Mouse (Mus musculus): ENCODE data around the gene Mrnip.

The Mrnip gene

DNA sequence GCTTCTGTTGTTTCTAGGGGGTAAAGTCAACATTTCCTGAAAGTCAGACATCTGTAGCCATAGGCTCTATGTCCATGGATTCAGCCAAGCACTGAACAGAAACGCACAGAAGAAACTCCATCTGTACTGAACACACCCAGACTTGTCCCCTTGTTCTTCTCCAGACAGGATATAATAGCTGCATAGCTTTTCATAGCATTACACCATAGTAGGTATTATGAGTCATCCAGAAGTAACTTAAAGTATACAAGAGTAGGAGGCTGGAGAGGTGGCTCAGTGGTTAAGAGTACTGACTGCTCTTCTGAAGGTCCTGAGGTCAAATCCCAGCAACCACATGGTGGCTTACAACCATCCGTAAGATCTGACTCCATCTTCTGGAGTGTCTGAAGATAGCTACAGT, 18.5 kb upstream of the Mrnip start:
- in situ Hi-C loops (cut with MboI; ENCODE audit: low pct_unique_long_range_greater_than_20kb in 1 of 2, low sequenced_read_pairs in 2 of 2, unreplicated experiment in 1 of 2) = no loop called here

DNA sequence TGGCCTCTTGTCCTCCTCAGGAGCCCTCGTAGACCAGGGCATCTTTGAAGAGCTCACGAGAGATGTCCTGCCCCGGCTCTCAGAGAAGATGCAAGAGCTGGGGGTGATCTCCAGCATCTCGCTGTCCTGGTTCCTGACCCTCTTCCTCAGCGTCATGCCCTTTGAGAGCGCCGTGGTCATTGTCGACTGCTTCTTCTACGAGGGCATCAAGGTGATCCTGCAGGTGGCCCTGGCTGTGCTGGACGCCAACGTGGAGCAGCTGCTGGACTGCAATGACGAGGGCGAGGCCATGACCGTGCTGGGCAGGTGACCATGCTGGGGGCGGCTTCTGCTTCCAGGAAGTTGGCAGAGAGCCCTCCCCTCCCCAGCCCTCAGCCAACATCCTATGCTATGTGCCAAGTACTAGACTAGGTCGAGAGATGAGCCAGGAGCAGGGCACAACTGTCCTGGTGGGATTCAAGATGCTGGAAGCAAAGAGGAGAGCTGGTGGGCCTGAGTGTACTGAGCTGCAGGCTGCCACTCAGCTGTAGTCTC, 17.5 kb upstream of the Mrnip start:
- in situ Hi-C loops (cut with MboI; ENCODE audit: low pct_unique_long_range_greater_than_20kb in 1 of 2, low sequenced_read_pairs in 2 of 2, unreplicated experiment in 1 of 2) = no loop called here

DNA sequence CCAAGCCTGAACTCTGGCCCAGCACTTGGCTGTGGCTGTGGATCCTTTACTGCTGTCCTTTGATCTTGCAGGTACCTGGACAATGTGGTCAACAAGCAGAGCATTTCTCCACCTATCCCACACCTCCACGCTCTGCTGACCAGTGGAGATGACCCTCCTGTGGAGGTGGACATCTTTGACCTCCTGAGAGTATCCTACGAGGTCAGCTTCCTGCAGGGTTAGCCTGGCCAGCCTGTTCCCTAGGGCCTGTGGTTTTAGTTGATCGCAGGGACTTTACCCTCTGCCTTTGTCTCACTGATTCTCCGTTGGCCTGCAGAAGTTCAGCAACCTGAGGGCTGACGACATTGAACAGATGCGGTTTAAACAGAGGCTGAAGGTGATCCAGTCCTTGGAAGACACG, 15.9 kb upstream of the Mrnip start:
- in situ Hi-C loops (cut with MboI; ENCODE audit: low pct_unique_long_range_greater_than_20kb in 1 of 2, low sequenced_read_pairs in 2 of 2, unreplicated experiment in 1 of 2) = no loop called here

DNA sequence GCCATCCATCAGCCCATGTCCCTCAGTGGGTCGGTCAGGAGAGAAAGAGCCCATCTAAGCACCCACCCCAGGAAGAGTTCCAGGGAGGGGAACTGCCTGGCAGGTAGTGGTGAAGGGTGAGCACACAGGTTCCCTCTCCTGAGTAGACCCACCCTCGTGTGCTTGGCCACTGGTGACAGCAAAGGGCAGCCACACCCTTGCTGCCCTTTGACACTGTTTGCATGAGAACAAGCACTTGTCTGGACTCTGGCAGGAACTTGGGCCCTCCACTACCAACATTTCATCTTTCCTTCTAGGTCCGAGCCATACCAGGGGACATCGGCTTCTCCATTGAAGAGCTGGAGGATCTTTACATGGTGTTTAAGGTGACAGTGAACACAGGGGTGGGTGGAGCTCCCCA, 14.9 kb upstream of the Mrnip start:
- in situ Hi-C loops (cut with MboI; ENCODE audit: low pct_unique_long_range_greater_than_20kb in 1 of 2, low sequenced_read_pairs in 2 of 2, unreplicated experiment in 1 of 2) = no loop called here

DNA sequence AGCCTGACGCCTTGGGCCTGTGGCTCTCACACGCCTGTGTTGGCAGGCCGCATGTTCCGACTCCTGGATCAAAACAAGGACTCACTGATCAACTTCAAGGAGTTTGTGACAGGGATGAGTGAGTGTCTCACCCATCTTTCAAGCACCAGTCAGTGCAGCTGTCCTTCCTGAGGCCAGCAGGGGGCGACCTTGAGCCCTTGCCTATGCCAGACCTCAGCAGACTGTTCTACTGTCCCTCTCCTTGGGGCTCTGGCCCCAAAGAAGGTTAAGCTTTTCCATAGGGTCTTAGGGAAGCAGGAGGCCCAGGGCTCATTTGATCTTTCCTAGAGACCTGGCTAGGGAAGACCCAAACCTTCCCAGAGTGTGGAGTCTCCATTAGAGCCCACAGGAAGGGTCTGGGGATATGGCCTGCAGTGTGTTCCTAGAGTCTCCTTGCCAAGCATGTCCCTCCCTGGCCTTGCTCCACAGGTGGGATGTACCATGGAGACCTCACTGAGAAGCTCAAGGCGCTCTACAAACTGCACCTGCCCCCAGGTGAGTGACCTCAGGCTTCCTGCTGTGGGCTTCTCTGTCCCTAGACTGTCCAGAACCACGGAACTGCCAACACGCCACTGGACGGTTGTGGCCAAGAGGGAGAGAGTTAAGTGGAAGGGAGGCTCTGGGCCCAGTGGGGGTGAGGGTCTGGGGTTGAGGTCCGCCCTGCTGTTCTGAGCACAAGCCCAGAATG, 12.5 kb upstream of the Mrnip start:
- in situ Hi-C loops (cut with MboI; ENCODE audit: low pct_unique_long_range_greater_than_20kb in 1 of 2, low sequenced_read_pairs in 2 of 2, unreplicated experiment in 1 of 2) = no loop called here

DNA sequence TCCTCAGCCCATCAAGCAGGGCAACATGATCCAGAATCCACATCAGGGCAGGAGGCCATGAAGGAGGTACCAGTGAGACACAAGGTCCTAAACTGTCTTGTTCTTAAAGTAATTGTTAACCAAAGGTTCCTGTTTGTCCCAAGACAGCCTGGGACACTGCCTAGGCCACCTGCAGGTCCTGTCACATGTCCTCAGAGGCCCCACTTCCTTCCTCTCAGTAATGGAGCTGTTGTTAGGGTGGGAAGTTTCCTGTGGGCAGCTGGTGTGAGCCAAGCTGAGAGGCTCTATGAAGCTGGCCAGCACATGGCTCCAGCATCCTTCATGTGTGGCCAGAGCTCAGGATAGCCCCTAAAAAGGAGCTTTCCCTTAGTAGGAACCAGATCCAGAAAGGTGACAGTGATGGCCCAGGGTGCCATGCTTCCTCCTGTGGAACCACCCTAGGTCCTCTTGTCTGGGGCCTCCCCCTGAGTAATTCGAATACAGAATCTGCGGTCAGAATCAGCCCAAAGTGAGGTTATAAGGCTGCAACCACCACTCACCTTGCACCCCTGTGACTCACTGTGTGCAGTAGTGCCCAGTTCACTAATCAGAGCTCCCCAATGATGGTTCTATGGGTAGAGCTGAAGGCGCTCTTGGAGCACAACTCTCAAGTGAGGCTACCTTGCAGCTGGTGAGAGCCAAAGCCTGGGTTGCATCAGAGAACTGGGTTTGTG, 11.8 kb upstream of the Mrnip start:
- in situ Hi-C loops (cut with MboI; ENCODE audit: low pct_unique_long_range_greater_than_20kb in 1 of 2, low sequenced_read_pairs in 2 of 2, unreplicated experiment in 1 of 2) = no loop called here

DNA sequence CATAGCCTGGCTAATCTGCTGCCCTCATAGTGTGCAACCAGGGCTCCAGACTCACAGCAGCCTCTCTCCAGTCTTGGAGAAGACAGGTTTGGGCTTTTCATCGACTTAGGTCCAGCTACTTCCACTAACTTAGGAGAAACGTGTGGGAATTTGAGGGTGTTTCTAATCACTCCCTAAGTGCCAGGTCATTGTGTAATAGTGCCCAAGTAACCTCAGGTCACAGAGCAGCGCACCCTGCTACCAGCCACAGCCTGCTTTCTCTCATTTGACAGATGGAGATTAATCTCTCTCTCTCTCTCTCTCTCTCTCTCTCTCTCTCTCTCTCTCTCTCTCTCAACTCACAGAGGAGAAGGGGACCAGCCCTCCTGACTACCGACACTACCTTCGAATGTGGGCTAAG, 5.9 kb upstream of the Mrnip start:
- in situ Hi-C loops (cut with MboI; ENCODE audit: low pct_unique_long_range_greater_than_20kb in 1 of 2, low sequenced_read_pairs in 2 of 2, unreplicated experiment in 1 of 2) = no loop called here

DNA sequence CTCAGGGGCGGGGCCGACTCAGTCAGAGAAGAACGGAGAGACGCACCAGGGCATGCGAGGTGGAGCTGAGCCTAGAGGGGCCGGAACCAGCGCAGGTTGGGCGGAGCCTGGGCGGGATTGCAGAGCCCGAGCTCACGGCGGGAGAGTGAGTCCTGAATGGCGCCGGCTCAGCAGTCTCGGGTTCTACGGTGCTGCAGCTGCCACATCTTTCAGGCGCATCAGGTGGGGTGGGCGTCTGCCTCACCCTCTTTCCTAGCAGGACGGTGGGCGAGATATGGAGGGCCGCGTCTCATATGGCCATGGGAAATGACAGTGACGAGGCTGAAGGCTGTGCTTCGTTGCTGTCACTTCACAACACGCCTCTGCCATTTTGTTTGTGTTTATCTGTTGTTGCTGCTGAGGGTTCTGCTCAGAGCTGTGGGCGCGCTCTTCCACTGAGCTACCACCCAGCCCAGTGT, 515 bp downstream of the Mrnip start:
- in situ Hi-C loops (cut with MboI; ENCODE audit: low pct_unique_long_range_greater_than_20kb in 1 of 2, low sequenced_read_pairs in 2 of 2, unreplicated experiment in 1 of 2) = no loop called here

DNA sequence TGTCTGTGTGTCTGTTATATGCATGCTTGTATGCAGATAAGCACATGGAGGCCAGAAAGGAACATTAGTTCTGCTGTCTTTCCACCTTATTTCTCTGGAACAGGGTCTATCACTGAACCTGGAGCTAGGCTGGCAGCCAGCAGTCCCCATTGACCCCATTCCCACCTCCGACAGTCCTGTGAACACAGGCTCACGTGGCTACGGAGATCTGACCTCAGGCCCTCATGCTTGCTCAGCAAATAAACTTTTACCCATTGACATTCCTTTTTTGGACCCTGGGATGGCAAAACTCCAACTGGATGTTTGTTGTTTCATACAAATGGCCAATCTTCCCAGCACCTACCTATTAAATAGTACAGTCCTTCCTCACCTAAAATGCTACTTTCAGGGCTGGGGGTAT, 2.1 kb downstream of the Mrnip start:
- in situ Hi-C loops (cut with MboI; ENCODE audit: low pct_unique_long_range_greater_than_20kb in 1 of 2, low sequenced_read_pairs in 2 of 2, unreplicated experiment in 1 of 2) = no loop called here

DNA sequence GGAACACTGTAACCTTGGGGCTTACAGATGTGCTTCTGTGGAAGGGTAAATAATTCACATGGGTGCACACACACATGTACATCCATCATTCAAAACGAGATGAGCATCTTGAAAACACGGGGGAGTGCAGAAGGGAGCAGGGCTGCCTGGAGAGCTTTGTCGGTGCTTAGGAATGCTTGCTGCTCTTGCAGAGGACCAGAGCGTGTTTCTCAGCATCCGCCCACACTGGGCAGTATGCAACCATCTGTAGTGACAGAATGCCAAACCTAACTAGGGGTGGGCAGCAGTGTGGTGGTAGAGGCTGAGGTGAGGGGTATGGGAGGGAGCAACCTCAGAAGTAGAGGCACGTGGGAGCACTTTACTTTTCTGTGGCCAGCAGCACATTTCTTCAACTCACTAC, 2.9 kb downstream of the Mrnip start:
- in situ Hi-C loops (cut with MboI; ENCODE audit: low pct_unique_long_range_greater_than_20kb in 1 of 2, low sequenced_read_pairs in 2 of 2, unreplicated experiment in 1 of 2) = no loop called here

DNA sequence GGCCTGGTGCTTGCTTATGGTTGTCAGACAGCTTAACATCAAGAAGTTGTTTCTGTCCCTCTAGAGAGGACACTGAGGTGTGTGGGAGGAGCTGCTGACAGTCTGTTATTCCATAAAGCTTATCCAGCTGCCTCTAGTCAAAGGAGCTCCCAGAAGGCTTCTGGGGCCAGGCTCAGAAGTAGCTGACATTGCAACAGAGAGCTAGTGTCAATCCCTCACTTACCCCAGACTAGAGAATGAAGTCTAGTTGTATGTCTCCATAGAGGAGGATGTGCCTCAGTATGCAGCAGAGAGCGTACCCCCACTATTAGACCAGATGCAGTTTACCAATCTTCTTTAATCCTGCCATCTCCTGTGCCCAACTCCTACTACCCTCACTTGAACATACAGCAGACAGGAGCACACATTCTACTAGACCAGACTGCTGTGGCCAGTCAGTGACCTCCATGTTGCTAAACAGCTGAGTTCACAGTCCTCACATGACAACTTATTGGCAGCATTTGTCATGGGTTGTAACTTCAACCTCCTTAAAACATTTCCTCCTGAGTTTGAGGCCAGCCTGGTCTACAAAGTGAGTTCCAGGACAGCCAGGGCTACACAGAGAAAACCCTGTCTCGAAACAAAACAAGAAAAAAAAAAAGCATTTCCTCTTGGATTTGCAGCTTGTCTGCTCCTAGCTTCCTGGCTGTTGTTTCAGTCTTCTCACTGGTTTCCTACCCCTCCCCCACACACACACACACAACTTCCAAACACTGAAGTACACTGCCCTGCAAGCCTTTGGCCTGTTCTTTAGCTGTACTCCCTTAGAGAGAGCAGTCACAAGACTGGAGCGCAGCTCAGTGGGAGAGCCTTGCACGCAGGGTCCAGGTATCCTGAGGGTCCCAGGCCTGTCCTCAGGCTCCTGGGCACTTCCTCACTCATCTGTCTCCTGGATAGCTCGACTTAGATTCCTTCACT, 4.6 kb downstream of the Mrnip start:
- in situ Hi-C loops (cut with MboI; ENCODE audit: low pct_unique_long_range_greater_than_20kb in 1 of 2, low sequenced_read_pairs in 2 of 2, unreplicated experiment in 1 of 2) = no loop called here

DNA sequence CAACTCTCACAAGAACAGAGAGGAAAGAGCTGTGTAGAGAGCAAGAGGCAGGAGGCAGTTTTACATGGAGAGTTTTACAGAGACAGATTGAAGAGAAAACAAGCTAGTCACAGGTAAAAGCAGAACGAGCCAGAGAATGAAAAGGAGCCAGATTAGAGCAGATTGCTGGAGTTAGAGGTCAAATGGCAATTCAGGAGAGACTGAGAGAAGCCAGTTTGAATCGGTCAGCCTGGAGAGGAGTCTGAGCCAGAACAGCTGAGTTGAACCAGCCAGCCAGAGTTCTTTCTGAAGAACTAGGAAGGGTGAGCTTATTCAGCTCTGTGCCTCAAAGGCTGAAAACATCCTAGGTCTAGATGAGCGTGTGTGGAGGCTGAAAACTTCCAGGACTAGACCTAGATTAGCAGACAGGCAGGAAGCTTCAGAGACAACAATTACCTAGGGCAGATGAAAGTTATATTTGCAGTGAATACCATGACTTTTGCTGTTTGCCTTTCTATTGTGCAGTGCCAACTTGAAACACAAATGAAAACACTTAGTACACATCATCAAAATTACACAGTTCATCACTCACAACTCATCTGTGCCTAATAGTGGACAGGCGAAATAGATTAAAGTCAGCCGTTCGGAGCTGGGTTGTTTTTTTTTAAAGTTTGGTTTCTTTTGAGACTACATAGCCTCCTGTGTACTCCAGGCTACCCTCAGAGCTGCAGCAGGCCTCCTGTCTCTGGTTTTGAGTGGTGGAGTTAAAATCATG, 6.4 kb downstream of the Mrnip start:
- in situ Hi-C loops (cut with MboI; ENCODE audit: low pct_unique_long_range_greater_than_20kb in 1 of 2, low sequenced_read_pairs in 2 of 2, unreplicated experiment in 1 of 2) = no loop called here

DNA sequence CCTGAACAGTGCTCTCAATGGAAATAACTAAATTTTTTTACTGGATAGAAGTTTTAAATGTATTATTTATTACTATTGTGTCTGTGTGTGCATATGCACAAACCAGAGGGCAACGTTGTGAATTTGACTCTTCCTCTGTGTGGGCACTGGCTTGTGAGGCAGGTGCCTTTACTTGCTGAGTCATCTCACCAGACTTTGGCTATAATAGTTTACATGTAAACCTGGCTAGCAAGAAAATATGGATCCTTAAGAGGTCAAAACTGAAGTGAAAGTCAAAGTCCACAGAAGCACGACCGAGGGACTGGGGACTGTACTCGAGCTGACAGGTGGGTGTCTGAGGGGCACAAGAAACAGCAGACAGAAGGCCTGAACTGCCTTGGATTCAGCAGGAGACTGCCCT, 8.5 kb downstream of the Mrnip start:
- in situ Hi-C loops (cut with MboI; ENCODE audit: low pct_unique_long_range_greater_than_20kb in 1 of 2, low sequenced_read_pairs in 2 of 2, unreplicated experiment in 1 of 2) = no loop called here

DNA sequence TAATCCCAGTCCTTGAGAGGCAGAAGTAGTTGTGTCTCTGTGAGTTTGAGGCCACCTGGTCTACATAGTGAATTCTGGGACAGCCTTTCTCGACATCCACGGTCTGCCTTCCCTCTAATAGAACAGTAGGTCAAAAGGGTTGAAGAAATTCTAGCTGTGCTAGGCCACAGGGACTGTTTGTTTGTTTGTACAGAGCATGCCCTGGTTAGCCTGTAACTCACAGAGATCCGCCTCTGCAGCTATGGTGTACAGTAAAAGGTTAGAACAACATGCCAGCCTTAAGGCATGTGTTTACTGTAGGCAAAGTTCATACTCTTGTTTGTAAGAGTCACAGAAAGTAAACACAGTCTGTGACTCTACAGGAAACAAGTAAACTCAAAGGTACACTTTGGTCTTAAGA, 10.5 kb downstream of the Mrnip start:
- in situ Hi-C loops (cut with MboI; ENCODE audit: low pct_unique_long_range_greater_than_20kb in 1 of 2, low sequenced_read_pairs in 2 of 2, unreplicated experiment in 1 of 2) = no loop called here

DNA sequence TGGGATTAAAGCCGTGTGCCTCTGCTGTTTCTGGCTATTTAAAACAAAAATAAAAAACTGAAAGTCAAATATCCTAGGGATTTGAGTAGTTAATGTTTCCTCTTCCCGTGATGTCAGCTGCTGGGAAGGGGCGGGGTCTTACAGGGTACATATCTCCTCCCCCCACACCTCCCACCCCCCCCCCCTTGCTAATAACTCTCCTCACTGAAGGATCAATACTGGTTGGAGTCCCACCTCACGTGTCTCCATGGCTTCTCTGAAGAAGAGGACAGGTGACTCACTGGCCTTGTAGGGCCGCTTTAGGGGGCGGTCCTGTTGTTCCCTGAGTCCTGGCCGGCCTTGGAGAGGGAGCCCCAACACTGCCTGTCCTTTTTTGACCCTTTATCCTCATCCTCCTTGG, 14.4 kb downstream of the Mrnip start:
- in situ Hi-C loops (cut with MboI; ENCODE audit: low pct_unique_long_range_greater_than_20kb in 1 of 2, low sequenced_read_pairs in 2 of 2, unreplicated experiment in 1 of 2) = no loop called here

DNA sequence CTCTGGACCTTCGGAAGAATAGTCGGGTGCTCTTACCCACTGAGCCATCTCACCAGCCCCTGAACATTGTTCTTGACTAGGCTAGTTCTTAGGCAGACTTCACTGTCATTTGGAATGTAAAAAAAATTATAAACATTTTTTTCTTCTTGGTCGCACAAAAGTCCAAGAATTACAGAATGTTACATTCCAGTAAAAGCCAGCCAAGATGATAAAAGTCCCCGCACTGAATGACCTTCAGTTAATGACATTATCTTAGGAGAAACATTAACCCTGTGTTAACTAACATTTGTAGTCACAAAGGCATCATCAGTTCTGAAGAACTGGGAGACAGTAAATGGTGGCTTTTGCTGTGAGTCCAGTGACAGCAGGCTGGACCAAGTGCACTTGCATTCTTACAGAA, 16.1 kb downstream of the Mrnip start:
- in situ Hi-C loops (cut with MboI; ENCODE audit: low pct_unique_long_range_greater_than_20kb in 1 of 2, low sequenced_read_pairs in 2 of 2, unreplicated experiment in 1 of 2) = no loop called here

DNA sequence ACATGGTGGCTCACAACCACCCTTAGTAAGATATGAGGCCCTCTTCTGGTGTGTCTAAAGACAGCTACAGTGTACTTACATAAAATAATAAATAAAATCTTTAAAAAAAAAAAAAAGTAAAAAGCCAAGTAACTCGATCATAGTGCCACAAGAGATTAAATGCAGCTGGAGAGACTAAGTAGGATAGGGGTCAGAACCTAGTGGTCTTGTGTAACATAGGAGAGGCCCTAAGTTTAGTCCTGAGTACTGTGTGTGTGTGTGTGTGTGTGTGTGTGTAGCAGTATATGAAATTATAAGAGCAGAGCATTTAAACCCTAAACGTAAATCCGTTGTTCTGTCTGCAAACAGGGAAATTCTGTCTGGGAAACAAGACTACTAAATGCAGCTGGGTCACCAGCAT, 18.0 kb downstream of the Mrnip start:
- in situ Hi-C loops (cut with MboI; ENCODE audit: low pct_unique_long_range_greater_than_20kb in 1 of 2, low sequenced_read_pairs in 2 of 2, unreplicated experiment in 1 of 2) = no loop called here

DNA sequence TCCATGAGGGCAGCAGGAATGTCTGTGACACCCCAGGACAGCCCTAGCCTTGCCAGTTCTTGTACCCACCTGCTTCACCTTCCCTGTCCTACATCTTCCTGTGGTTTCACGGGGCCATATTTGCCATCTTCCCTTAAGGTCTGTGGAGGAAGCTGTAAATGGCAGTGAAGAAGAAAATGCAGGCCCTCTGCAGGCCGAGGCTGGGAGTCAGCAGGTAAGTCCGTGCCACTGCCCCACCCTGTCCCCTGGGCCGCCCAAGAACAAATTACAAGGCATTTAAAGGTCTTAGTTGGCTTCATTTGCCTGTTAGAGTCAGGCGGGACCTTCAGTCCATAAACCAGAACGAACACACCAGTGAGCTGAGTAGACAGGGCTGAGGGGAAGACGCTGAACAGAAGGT, 19.8 kb downstream of the Mrnip start:
- in situ Hi-C loops (cut with MboI; ENCODE audit: low pct_unique_long_range_greater_than_20kb in 1 of 2, low sequenced_read_pairs in 2 of 2, unreplicated experiment in 1 of 2) = no loop called here

Measured in mouse embryonic stem cell (cell line).